Mouse (Mus musculus) megakaryocyte, embryonic 14.5 days (primary cell): ENCODE measurements around the gene Gjb5.

ENCODE experiments used
- FLI1 ChIP-seq: IDR thresholded peaks from 2 replicates; pipeline ENCODE4 v1.6.1; 2012; ENCODE audit warnings: low read length, inconsistent platforms, mixed read lengths
- GATA1 ChIP-seq: IDR thresholded peaks from 3 replicates; pipeline ENCODE4 v1.6.1; 2012; ENCODE audit warnings: mixed read lengths, low read length, inconsistent platforms, borderline replicate concordance

DNA sequence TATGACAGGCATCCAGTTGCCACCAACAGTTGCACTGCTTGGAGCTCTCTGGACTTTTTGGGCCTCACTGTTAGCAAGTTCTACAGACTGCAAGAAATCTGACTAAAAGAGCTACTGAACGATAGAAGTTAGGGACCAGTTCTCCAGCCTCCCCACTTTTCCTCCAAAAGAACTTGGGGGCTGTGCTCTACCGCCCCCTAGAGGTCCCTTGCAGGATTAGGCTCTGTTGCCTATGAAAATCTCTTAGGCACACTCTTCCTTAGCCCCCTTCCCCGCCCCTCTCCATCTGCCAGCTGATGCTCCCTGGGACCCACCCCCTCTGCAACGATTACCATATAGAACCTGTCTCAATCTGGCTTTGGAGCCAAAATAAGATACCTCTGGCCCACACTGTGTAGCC is 5.3 kb upstream of the Gjb5 start:
- TF ChIP-seq GATA1 (no peak), FLI1 (no peak)
